Mouse (Mus musculus) adrenal gland (tissue): Measurements from ENCODE around the gene Apba3.

Experiments
- intact Hi-C: fragments of 180-260 bp; cut with DNase I; formaldehyde crosslinking; loops from one replicate; pipeline ENCODE4 v1.15.1; 2025

Gene Apba3

DNA sequence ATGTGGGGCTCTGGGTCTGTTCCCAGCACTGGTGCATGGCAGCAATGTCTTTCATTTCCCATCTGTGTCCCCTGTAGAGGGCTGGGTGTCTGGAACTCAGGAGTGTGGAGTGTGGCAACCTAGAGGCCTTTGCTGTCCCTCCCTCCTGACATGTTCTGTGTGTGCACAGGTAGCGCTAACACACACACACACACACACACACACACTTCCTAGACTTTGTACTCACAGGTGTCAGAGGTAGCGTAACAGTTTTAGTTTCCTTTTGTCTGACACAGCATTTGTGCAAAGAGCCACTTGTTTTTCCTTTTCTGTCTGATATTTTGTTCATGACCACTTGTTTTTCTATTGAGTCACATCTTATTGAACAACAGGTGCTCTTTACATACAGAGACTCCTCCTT lies 19.0 kb upstream of the Apba3 start:
- intact Hi-C loops, result no loop called here

DNA sequence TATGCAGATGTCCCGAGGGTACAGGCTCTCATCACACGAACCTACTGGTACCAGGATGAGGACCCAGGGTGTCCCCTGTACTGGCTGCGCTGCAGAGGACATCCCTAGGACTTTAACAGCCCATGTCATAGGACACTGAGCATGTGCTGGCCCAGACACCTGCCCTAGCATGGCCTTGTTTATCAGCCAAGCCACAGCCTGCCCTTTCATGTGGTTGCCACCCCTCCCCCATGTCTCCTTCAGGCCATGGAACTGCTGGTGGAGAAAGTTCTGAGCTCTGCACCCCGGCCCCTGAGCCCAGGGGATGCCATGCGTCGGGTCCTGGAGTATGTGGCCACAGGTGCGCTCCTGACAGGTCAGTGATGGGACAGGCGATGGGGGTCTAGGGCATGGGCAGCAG lies 17.3 kb upstream of the Apba3 start:
- intact Hi-C loops, result no loop called here

DNA sequence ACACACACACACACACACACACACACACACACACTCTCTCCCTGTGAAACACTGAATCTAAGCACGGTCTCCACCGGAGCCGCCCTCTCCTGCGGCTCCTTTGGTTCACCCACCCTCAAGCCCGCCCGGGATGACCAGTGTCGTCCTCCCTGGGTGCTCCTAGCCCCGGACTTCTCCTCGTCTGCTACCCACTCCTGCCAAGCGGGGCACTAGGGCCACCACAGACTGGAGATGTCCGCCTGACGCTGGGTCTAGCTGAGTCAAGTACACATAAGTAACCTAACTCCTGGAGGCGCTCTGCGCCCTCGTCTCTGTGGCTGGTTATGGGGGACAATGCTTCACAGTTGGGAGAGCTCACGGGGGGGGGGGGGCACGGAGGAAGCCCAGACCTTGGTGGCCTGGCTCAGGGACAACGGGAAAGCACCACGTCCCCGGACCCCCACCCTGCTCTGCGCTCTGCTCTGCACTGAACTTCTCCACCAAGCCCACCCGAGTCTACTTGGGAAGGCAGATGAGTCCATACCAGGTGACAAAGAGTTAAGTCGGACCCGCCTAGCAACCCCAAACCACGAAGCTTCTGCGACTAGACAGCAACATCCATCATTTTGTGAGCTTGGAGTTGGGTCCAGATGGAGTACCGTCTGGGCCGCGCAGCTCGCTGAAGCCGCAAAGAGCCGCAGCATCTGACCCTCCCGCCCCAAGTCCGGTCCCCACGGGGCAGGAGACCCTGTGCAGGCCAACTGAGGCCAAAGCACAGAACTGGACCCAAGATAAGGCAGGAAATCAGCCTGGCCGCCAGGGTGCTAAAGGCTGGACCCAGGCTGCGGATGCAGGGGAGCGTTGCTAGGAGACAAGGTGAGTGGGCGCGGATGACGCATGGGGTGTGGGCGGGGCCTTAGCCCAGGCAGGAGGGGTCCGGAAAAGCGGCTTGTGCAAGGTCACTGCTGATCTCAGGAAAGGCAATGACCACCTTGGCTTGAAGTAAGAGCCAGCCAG lies 14.0 kb upstream of the Apba3 start, which contains the start of gene Matk:
Gene Matk, plus strand, starts transcription at position 512 of the 996 bp plus-strand sequence.
- intact Hi-C loops, result loop anchor here (5.0 kb wide), 1 partner anchor 45 kb away; no protein-coding TSS in a partner anchor

DNA sequence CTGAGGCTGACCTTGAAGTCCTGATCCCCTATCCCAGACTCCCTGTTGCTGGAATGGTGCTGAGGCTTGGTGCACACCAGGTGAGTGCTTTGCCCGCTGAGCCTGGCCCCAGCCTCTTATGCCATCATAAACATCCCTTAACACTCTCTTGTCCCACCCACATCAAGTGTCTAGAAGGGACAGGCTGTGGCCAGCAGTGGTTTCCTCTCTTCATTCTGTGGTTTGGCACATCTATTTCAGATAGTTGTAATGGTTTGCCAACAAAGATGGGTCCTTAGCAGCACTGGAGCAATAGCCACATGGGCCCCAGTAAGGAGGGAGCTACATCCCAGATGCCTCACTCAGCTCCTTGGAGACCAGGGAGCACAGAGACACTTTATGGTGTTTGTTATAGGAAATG lies 11.9 kb upstream of the Apba3 start:
- intact Hi-C loops, result loop anchor here (5.0 kb wide), 1 partner anchor 48 kb away; no protein-coding TSS in a partner anchor

DNA sequence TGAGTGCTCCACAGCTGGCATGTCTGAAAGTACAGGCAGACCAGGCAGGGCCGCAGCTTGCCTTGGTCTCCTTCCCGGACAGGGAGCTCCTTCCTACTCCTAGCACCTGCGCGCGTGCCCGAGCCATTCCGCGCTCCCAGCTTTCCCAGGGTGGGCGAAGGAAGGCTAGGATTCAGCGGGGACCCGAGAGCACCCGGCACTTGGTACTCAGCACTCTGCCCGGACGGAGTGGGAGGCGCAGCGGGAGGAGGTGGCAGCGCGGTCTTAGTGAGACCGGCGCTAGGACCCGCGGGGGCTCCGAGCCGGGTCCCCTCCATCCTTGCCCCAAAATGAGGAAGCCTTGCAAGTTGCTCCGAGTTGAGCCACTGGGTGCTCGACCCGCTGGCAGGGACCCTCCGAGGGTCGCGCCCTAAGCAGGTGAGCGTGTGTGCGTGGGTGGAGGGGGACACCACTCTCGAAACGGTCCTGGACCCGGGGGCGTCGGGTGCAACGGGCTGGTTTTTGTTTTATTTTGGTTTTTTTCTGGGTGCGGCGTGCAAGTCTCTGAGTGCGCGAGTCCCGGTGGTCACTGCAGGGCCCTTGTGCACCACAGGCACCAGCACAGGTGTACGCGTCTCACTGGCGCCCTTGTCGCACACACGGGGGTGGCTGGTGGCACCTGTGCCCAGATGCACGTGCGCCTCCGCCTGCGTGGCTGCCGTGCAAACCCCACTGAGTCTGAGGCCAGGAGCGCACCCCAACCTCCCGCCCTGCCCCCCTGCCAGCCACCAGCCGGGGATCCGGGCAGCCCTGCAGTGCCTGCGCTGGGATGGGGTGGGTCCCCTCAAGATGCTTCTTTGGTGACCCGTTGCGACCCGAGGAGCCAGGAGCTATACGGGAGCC lies 9.4 kb upstream of the Apba3 start:
- intact Hi-C loops, result no loop called here

DNA sequence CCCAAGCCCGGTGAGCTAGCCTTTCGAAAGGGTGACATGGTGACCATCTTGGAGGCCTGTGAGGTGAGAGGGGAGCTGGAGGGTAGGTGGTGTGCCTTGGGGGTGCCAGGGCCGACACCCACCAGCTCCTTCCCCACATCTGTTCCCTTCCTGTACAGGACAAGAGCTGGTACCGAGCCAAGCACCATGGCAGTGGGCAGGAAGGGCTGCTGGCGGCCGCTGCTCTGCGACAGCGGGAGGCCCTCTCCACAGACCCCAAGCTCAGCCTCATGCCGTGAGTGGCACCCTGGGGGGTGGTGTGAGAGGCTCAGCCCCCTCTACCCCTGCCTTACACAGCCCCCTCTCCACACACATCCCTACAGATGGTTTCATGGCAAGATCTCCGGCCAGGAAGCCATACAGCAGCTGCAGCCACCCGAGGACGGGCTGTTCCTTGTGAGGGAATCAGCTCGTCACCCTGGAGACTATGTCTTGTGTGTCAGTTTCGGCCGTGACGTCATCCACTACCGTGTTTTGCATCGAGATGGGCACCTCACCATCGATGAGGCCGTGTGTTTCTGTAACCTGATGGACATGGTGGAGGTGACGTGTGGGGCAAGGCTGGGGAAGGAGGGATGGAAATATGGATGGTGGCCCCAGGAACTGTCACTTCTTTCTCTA lies 7.4 kb upstream of the Apba3 start:
- intact Hi-C loops, result no loop called here

DNA sequence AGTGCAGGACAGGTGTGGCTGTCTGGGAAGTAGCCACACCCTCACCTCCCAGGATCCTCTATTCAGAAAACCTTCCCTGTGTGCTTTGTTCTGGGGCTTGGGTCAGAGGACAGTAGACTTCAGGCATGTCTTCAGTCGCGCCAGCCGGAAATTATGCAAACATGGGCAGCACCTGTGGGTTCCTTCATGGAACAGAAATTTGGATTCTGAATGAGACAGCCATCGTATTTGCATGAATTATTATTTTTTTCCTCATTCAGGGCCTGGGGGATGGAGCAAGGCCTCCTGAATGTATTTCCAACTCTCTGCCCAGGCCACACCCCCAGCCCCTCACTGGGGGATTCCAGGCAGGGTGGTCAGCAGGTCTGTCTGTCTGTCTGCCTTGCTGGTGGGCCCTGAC lies 5.7 kb upstream of the Apba3 start:
- intact Hi-C loops, result no loop called here

- intact Hi-C loops, result no loop called here
Measured at GRCm38 (mm10) chr10:81265540-81265939, 1.2 kb upstream of the Apba3 start.

- intact Hi-C loops, result no loop called here
Measured at GRCm38 (mm10) chr10:81268056-81268455, 1.3 kb downstream of the Apba3 start.

GRCm38 (mm10) chr10:81268643-81269412 lies 2.1 kb downstream of the Apba3 start:
- intact Hi-C loops, result no loop called here

DNA sequence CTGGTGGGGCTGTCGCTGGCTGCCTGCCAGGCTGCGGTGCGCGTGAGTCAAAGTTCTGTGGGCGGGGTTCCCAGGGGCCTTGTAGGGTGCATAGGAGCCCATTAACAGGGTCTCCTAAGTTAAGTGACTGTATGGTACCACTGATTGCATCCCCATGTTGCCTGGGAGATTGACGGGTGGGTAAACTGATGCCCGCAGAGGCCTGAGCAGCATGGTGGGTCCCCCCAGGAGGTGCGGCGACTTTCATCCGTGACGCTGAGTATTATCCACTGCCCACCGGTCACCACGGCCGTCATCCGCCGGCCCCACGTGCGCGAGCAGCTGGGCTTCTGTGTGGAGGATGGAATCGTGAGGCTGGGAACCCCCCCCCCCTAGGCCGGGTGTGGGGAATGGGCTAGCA lies 5.6 kb downstream of the Apba3 start:
- intact Hi-C loops, result no loop called here

DNA sequence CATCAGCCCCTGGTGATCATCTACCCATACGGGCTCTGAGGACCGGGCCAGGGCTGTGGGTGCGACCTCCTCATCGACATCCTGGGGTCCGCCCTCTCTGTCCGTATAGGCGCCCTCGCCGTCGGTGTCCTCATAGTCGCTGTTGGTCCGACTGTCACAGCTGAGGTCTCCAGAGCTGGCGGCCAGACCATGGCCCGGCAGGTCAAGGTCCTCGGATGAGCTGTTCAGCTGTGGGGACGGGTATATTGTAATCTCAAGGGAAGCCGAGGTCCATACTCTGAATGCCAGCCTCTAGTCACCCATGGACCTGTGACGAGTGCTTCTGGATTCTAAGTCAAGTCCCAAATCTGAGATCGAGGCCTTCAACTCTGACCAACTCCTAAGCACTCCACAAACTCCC lies 7.1 kb downstream of the Apba3 start:
- intact Hi-C loops, result no loop called here

DNA sequence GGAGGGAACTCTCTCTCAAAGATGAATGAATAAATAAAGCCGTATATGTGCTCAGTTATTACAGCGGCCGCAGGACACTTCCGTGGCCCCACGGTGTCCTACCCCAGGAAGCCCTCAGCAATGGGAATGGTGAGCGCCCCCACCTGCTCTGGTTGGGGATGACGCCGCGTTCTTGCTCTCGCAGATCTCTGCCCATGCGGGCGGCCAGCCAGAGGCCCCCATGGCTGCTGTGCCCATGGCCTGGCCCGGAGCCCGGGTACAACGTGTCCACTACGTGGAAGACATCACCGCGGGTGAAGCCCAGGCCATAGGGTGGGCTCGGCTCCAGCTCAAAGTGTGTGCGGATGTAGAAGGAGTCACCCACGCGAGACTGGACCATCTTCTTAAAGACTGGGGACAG lies 10.9 kb downstream of the Apba3 start:
- intact Hi-C loops, result no loop called here

DNA sequence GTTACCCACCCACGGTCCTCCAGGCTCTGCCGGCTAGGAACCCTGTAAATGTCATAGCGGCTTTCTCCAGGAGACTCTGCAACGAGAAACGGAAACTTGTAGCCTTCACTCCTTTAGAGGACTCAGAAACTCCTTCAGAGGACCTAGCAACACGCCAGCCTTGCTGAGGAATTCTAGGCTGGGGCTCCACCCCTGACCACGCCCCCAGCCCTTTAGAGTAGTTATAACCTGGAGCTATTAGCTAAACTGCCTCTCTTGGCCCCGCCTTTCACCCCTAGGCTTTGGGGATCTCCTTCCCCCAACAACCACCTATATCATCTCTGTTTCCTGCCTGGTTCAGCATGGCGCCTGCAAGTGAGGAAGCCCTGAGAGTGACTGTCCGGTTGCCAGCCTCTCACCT lies 12.7 kb downstream of the Apba3 start:
- intact Hi-C loops, result no loop called here

- intact Hi-C loops, result no loop called here
Measured at GRCm38 (mm10) chr10:81284189-81284588, 17.4 kb downstream of the Apba3 start.

DNA sequence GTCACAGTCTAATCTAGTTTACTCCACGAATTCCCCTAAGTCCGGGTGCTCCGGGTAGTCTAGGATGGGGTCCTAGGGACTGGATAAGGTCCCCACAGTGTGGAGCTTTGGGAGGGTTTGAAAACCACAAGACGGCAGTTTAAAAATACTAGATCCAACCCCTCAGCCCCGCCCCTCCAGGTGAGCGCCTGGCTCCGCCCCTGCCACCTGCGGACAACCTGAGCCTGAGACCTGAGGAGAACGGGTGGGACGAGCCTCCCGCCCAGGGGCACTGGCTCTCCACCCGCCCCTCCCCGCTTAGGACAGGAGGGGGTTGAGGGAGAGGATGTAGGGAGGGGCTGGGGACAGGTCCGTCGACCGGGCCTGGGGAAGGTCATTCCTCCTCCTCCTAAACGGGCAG lies 18.0 kb downstream of the Apba3 start:
- intact Hi-C loops, result loop anchor here (5.0 kb wide), 1 partner anchor 168 kb away; no protein-coding TSS in a partner anchor

DNA sequence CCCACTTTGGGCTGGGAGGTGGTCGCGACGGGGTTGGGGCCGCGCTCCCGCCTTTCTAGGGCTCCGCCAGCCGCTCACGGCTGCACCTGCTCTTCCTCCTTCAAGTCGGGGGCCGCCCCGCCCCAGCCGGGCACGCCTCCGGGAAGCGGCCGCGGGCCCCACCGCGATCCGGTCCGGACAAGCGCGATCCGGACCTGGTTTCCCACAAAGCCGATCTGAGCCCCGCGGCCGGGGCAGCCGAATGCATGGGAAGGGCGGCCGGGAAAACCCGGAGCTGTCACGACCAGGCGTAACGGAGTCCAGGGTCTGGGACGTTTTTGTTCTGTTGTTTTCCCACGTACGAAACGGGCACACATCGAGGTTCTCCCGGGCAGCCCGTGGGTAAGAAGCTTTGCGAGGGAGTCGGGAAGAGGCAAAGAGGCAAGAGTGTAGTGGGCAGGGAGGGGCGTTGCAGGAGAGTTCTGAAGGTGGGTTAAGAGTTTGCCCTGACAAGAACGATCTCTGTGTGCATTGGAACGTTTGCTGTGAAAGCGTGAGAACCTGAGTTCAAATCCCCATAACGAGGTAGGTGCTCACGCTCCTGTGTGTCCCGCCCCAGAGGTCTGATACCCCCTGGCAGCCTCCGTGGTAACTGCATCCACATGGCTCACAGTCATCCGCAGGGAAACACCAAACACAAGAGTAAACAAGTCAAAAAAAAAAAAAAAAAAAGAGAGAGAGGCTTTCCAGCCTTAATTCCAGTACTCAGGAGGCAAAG lies 19.1 kb downstream of the Apba3 start:
- intact Hi-C loops, result loop anchor here (5.0 kb wide), 1 partner anchor 166 kb away; no protein-coding TSS in a partner anchor

DNA sequence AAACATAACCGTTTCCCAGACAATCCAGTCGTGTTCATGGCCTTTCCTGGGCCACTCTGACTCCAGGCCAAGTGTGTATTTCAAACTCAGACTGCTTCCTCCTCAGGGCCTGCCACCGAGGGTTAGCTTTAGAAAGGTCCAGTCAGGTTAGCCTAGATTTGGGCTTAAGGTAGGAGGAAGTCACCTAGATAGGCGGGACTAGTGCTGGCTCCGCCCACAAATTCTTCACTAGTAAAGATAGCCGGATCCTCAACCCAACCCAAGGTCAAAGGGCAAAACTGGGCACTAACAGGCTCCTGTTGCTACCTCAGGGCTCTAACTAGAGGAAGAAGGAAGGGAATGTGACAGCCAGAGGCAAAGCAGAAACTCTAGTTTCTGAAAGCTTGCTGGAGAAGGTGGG lies 19.8 kb downstream of the Apba3 start:
- intact Hi-C loops, result loop anchor here (5.0 kb wide), 1 partner anchor 166 kb away; no protein-coding TSS in a partner anchor

GRCm38 (mm10) chr10:81287513-81288157 lies 20.9 kb downstream of the Apba3 start:
- intact Hi-C loops, result loop anchor here (5.0 kb wide), 1 partner anchor 165 kb away; no protein-coding TSS in a partner anchor
